Mouse (Mus musculus) mouse trophoblast stem cell (cell line): ENCODE measurements around the gene Ldlrap1.

ENCODE experiments used
- in situ Hi-C, 2 experiments: fragments of 300-500 bp; cut with MseI, MboI; formaldehyde crosslinking; loops; 2 replicates in 1 of 2; 3 replicates in 1 of 2; pipeline ENCODE4 v1.15.1; 2025

Ldlrap1 gene

DNA sequence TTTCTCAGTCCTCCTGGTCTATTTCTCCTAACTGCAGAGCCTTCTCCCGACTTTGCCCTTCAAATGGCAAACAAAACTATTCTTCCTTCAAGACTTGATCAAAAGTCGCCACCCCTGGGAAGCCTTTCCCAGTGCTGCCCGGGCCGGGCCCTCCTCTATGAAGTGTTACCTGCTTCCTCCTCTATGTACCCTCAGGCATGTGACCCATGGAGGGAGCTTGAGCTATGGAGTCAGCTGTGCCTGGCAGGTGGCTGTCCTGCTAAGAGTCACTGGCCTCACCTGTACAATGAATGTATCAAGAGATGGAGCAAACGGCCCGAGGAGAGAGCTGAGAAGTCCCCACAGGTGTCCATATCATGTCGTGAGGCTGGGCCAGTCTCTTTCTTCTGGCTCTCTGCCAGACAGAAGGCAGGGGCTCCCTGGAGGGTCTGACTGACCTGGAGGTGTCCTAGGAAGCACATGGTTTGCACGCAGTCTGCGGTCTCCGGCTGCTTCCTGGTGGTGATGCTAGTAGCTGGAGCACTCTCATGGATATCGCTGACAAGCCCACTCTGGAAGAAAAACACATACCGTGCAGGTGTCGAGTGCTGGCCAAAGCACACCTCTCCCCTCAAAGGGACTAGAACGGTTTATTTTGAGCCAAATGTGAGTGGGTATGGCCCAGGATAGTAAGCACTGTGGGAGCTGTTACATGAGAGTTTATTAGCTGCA is 7.6 kb upstream of the Ldlrap1 start:
- in situ Hi-C loops, result no loop called here

DNA sequence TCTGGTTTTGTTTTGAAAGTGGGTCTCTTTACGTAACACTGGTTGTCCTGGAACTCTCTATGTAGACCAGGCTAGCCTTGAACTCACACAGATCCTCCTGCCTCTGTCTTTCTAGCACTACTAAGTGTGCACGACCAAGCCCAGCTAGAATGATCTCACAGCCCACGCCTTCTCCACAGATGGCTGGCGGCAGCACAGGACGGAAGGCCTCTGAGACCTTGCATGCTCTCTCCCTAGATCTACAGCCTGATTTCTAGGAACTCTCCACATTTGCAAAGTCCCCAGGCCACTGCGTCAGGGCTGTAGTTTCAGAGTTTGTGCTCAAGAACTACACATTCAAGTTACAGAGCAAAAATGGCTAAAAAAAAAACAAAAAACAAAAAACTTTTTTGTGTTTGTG is 6.3 kb upstream of the Ldlrap1 start:
- in situ Hi-C loops, result no loop called here

DNA sequence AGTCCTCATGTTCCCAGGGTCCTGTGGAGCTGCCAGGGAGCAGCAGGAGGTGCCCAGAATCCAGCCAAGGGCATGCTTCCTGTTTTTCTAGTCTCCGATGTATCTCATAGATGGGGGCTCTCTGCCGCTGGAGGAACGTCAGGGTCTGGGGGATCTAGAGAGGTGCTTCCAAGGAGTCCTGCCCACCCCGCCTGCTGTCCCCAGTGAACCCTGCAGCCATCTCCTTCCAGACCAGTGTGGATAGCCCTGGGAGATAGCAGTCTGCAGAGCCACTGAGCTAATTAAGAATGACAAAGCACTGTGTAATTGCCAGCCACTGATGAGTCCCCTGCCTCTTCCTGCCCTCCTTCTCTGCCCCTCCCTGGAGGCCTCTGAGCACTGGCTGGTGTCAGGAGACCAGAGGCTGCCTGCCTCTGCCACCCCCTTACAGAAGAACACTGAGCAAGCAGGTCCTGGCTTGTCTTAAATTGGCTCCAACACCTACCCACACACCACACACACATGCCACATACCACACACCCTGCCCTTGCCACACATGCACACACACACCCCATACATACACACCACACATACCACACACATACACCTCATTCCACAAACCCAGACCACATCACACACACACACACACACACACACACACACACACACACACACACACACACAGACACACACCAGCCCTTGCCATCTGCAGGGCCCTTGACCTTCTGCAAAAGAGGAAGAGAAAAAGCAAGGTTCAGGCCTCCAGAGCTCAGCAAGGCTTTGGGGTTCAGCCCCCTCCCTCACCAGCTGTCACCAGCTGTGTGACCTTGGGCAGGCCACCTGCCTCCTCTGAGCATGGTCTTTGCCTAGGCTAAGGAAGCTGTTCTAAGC is 5.2 kb upstream of the Ldlrap1 start:
- in situ Hi-C loops, result no loop called here

- in situ Hi-C loops, result no loop called here
Observed at GRCm38 (mm10) chr4:134769891-134770290, 2.1 kb upstream of the Ldlrap1 start.

DNA sequence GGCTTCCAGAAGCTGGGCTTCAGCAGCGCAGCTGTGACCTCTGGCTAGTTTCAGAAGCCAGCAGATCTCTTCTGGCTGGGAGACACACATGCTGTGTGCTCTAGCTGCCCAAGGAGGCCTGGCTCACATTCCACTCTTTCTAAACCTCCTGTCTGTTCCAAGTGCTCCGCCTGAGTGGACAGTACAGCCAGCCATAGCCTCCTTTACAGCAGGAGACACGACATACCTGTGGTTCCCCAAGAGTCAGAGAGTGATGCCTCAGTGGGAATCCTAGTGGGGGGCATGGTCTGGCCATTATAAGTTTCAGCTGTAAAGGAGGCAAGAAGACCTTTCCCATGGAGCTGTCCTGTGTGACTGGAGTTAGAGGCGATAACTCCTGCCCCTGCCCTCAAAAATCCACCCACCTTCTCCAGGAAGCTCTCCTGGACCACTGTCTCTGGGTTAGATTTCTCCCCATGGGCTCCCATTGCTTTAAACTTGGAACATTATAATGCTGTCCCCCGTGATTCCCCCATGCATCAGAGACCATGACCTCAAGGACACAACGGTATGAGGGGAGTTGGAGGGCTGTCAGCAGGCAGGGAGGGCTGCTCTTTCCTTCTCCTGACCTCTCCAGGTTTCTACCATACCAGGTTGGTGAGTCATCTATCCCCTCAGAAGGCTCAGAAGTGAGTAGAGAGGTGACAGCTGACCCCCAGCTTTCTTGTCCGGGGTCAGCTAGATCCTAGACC is 1.4 kb upstream of the Ldlrap1 start:
- in situ Hi-C loops, result no loop called here

- in situ Hi-C loops, result no loop called here
Observed at GRCm38 (mm10) chr4:134768226-134768888, 533 bp upstream of the Ldlrap1 start.

- in situ Hi-C loops, result no loop called here
Observed at GRCm38 (mm10) chr4:134766904-134767425, 859 bp downstream of the Ldlrap1 start.

DNA sequence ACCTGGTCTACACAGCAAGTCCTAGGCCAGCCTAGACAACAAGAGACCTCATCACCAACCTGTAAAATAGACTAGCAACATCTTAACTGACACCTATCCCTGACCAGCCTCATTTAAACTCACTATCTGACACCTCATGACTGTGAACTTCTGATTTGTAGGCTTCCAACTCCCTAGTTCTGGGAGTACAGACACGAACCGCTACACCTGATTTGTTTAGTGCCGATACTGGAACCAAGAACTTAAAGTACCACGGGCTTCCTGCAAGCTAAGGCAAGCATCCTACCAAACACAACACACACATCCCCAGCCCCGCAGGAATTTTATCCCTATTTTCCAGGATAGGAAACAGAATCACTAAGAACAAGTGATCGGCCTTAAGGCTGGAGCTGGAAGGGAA is 1.5 kb downstream of the Ldlrap1 start:
- in situ Hi-C loops, result no loop called here

GRCm38 (mm10) chr4:134764333-134764732 is 3.5 kb downstream of the Ldlrap1 start:
- in situ Hi-C loops, result no loop called here

GRCm38 (mm10) chr4:134762360-134762759 is 5.5 kb downstream of the Ldlrap1 start:
- in situ Hi-C loops, result no loop called here

DNA sequence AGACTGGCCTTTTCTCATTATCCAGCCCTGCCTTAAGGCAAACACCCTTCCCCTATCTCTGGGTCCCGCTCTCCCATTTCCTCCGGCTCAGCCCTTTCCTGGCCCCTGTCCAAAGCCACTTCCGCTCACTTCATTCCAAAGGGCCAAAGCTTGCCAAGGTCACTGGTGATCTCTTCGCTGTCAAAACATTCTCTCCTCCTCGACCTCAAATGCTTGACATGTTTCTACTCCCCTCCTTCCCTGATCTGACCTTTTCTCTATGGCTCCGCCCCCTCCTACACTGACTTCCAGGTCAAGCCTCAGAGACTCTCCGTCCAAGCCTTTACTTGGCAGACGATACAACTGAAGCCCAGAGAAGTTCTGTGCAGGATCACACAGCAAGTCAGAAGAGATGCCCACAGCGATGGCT is 7.0 kb downstream of the Ldlrap1 start:
- in situ Hi-C loops, result no loop called here

GRCm38 (mm10) chr4:134760281-134760680 is 7.5 kb downstream of the Ldlrap1 start:
- in situ Hi-C loops, result no loop called here

DNA sequence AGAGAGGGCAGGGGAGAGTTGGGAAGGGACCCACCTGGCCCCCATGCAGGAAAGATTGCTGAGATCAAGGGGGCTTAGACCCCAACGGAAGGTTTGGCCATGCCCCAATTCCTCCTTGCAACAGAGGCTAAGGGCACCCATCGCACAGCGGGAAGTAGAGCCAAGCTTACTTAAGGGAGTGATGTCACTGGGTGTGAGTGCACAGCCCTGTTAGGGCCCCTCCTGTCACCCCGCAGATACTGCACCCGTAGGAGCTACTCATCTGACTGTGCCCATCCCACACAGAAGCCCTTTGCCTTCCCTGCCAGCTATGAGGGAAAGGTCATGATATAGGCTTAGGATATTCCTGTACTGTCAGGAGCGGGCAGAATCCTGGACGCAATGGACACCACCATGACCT is 8.3 kb downstream of the Ldlrap1 start:
- in situ Hi-C loops, result no loop called here

- in situ Hi-C loops, result no loop called here
Observed at GRCm38 (mm10) chr4:134758922-134759321, 8.9 kb downstream of the Ldlrap1 start.

DNA sequence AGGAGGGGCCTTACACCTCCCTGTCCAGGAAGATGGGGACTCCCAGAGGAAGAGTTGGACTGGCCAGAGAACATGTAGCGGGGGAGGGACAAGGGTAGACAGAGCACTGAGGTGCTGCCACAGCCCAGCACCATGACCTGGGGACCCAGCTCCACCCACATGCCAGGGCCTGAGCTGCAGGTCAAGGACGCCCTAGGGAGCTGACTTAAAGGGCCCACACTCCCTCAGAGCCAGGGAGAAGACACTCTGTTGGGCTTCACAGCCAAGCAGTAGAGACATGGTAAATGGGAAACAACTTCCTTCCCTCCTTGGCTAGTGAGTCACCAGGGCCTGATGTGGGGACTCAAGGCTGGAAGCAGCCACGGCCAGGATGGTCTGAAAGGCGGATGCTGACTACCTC is 9.5 kb downstream of the Ldlrap1 start:
- in situ Hi-C loops, result no loop called here

DNA sequence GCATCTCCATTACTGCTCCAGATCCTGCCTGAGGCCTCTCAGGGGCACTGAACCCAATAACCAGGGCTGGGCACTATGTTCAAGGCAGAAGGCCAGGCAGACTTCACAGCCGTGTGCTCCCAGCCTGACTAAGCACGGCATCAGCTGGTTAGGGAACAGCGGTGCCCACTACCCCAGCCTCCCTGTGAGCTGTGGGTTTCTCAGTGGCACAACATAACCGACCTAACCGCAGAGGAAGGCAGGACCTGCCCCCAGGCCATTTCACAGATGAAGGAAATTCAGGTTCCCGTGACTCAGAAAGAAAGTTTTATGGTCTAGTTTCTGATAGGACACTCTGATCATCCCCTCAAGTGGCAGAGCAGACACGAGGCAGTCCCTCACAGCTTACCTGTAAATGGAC is 10.9 kb downstream of the Ldlrap1 start:
- in situ Hi-C loops, result no loop called here

GRCm38 (mm10) chr4:134754941-134755340 is 12.9 kb downstream of the Ldlrap1 start:
- in situ Hi-C loops, result no loop called here

GRCm38 (mm10) chr4:134754371-134754770 is 13.5 kb downstream of the Ldlrap1 start:
- in situ Hi-C loops, result no loop called here

DNA sequence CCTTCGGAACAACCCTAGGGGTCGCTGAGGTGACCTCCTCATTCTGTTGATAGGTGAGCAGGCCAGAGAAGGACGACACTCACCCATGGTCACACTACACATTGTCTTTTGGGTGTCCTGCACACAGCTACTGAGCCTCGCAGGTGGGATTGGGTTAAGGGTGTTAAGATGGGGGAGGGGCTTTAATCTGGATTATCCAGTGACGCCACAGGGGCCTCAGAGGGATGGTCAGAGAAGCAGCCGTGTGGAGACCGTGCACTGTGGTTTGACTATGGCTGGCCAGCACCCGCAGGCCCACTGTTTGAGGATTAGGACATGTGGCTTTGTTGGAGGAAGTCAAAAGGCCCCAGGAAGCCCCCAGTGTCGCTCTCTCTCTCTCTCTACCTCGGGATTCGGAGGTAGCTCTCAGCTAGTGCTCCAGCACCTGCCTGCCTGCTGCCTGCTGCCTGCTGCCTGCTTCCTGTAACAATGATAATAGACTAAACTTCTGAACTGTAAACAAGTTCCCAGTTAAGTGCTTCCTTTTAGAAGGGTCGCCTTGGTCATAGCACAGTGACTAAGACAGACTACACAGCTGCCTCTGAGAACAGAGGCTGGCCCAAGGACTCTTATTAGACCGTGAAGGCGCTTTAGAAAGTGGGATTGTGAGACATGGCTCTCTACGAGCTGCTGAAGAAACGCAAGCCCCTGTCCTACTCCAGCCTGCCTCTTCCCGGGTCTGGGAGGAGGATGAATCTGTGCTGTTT is 14.1 kb downstream of the Ldlrap1 start:
- in situ Hi-C loops, result no loop called here

GRCm38 (mm10) chr4:134752911-134753426 is 14.9 kb downstream of the Ldlrap1 start:
- in situ Hi-C loops, result no loop called here
